Mouse (Mus musculus): ENCODE measurements around the gene Ercc2. TPM values are rescaled to one million over a fixed set of nuclear protein-coding genes. Genes with fewer than 3 reads are reported as not detected.

Ercc2 gene
- total RNA-seq, 4 experiments from 2014 or later, result 7.5 to 14.9 (median 10.4) TPM

DNA sequence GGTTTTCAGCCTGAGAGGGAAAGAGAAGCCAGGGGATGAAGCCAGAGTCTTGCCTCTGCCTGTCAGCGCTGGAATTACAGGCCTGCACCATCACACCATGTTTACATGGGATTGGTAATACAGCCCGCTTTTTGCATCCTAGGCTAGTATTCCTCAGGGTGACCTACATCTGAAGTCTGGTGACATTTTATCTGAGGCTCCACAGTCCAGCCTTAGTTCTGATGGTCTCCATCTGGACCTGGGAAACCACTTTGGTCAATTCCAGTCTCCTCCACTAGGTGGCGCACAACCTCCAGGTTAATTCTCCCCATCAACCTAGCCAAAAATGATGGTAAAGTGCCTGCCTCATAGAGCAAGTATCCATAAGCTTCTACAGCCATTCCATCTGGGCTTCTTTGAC, 61.5 kb downstream of the Ercc2 start:
- peak; percentile 63 to 66 for DNase-seq (ENCODE audit: low spot score in 2 of 2)

DNA sequence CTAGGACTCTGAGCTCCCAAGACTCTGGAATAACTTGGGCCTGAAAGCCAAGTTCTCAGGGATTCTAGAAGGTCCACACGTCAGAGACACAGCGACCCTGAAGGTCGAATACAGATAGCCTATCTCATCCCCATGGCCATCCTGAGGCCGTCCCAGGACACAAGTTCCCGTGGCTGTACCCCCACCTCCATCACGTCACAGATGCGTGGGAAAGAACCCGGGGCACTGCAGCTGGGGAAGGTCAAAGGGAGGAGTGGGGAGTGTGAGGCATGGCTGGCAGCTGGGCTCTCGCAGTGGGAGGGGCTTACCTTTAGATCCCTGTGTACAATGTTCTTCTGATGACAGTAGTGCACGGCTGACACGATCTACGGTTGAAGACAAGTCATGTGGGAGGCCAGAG, 63.0 kb downstream of the Ercc2 start:
- DNase-seq (ENCODE audit: low spot score in 2 of 2), result no peak

Small RNA genes lying within 50 kb of the gene (microRNA-seq; reads per million reads assigned to microRNA genes)
- gene Mir343, result not detected

Other genes starting within 250 kb of the Ercc2 start
- gene Qpctl, start 232.7 kb upstream of the Ercc2 start, total RNA-seq (2022), result 1 to 10 TPM; 1.6 to 2.3 (median 1.9) TPM
- gene Snrpd2, start 232.3 kb upstream of the Ercc2 start, total RNA-seq (2022), result 10 to 100 TPM; 50.6 to 59.4 (median 57.3) TPM
- under 1 TPM in 1 of 4 experiments, not detected in 3; 0.13 TPM for gene Gipr, start 215.9 kb upstream of the Ercc2 start, total RNA-seq (2022)
- 10 to 100 TPM; 10.9 to 15.9 (median 12.9) TPM for gene Eml2, start 205.6 kb upstream of the Ercc2 start, total RNA-seq (2022)
- gene Gpr4, start 169.5 kb upstream of the Ercc2 start, total RNA-seq (2022), result 1 to 10 TPM in 3 of 4 experiments, under 1 TPM in 1; 0.72 to 1.7 (median 1.2) TPM
- gene Opa3, start 153.7 kb upstream of the Ercc2 start, total RNA-seq (2022), result 10 to 100 TPM; 36.1 to 52.8 (median 43.3) TPM
- gene Vasp, start 110.2 kb upstream of the Ercc2 start, total RNA-seq (2022), result 10 to 100 TPM in 3 of 4 experiments, 1 to 10 TPM in 1; 7.1 to 19.7 (median 15.0) TPM
- under 1 TPM in 2 of 4 experiments, not detected in 2; 0.40 to 0.80 TPM for gene Ppm1n, start 101.9 kb upstream of the Ercc2 start, total RNA-seq (2022)
- 1,000 to 10,000 TPM; 1,093 to 1,223 (median 1,133) TPM for gene Rtn2, start 99.4 kb upstream of the Ercc2 start, total RNA-seq (2022)
- under 1 TPM; 0.16 to 0.86 (median 0.30) TPM for gene Fosb, start 72.0 kb upstream of the Ercc2 start, total RNA-seq (2022)
- gene Ercc1, start 37.2 kb upstream of the Ercc2 start, total RNA-seq (2022), result 10 to 100 TPM; 27.1 to 33.7 (median 28.7) TPM
- gene Cd3eap, start 22.5 kb upstream of the Ercc2 start, total RNA-seq (2022), result 10 to 100 TPM in 3 of 4 experiments, 1 to 10 TPM in 1; 8.9 to 13.9 (median 11.2) TPM
- gene Ppp1r13l, start 22.3 kb upstream of the Ercc2 start, total RNA-seq (2022), result 1 to 10 TPM; 2.8 to 6.3 (median 4.1) TPM
- gene Klc3, start 22.1 kb downstream of the Ercc2 start, total RNA-seq (2022), result under 1 TPM in 3 of 4 experiments, not detected in 1; 0.21 to 0.40 (median 0.24) TPM
- gene Ckm, start 22.8 kb downstream of the Ercc2 start, total RNA-seq (2022), result over 10,000 TPM; 38,224 to 44,934 (median 40,442) TPM
- gene Mark4, start 76.8 kb downstream of the Ercc2 start, total RNA-seq (2022), result 10 to 100 TPM; 18.0 to 20.0 (median 19.8) TPM
- gene Exoc3l2, start 81.3 kb downstream of the Ercc2 start, total RNA-seq (2022), result under 1 TPM; 0.27 to 0.80 (median 0.35) TPM
- gene Bloc1s3, start 126.4 kb downstream of the Ercc2 start, total RNA-seq (2022), result 1 to 10 TPM; 2.1 to 2.7 (median 2.3) TPM
- gene Trappc6a, start 126.4 kb downstream of the Ercc2 start, total RNA-seq (2022), result 10 to 100 TPM in 1 of 4 experiments, 1 to 10 TPM in 3; 7.6 to 10.2 (median 8.8) TPM
- gene Nkpd1, start 135.8 kb downstream of the Ercc2 start, total RNA-seq (2022), result not detected
- 10 to 100 TPM; 45.9 to 52.8 (median 48.8) TPM for gene Ppp1r37, start 181.1 kb downstream of the Ercc2 start, total RNA-seq (2022)
- gene Zfp296, start 195.3 kb downstream of the Ercc2 start, total RNA-seq (2022), result 1 to 10 TPM in 1 of 4 experiments, under 1 TPM in 3; 0.56 to 1.1 (median 0.77) TPM
- 100 to 1,000 TPM in 2 of 4 experiments, 10 to 100 TPM in 2; 78.5 to 108 (median 99.3) TPM for gene Gemin7, start 195.6 kb downstream of the Ercc2 start, total RNA-seq (2022)
- gene Clasrp, start 222.5 kb downstream of the Ercc2 start, total RNA-seq (2022), result 10 to 100 TPM in 1 of 4 experiments, 1 to 10 TPM in 3; 6.3 to 10.0 (median 9.2) TPM
- gene Relb, start 247.4 kb downstream of the Ercc2 start, total RNA-seq (2022), result 10 to 100 TPM in 2 of 4 experiments, 1 to 10 TPM in 2; 7.0 to 12.5 (median 9.5) TPM

All from gastrocnemius, adult 8-10 months (tissue).